Mouse (Mus musculus) retina, embryonic 14.5 days (tissue): ENCODE measurements at regions not wholly inside any gene's neighbourhood (a gene's known extent, or its start where the extent isn't known, plus 50 kb on each side); places are given as distances from the start of the nearest gene placed in this dataset.

Experiments used
- DNase-seq: peaks from one replicate; pipeline ENCODE4 v3.0.0-alpha.2; 2015; ENCODE audit warnings: low spot score

DNA sequence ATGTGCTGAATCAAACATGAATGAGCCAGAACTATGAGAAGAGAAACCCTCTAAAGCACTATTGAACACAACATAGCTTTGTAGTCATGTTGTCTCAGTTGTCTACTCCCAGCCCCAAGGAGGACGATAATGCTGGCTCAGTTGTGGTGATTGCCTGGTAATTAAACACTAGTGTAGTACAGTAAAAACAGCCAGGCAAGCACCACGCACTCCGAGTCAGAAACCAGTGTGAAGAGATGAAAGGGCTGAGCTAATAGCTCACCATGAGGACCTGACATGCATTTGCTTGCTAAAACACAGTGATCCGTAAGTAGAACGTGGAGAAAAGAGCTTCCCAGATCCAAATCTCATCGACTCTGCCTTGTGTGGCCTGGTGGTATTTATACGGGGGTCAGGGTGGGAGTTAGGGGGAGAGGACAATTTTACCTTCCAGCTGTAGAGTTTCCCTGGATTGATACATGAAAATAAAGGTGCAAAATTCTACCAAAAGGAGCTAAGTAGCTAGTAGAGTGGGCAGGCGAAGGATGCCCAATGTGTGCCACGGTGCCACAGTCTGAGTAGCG lies 80.0 kb upstream of the Otx2 start:
- peak; percentile 26 for DNase-seq

DNA sequence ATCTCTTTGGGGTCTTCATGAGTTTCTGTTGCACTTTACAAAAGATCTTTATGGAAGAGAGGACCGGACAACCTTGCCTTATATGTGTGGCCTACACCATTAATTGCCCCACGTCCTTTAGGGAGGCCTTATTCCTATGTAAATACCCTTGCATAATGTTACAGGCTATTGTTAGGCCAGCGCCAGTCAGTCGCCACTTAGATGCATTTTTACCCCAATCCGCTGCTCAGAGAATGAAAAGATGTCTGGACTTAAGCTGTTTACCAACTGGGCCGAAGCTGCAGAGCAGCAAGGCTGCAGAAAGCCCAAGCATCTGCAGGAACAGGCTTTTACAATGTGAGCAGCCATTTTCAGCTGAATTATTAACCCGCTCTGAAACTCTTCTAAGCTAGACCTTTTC lies 79.5 kb upstream of the Otx2 start:
- no peak for DNase-seq

DNA sequence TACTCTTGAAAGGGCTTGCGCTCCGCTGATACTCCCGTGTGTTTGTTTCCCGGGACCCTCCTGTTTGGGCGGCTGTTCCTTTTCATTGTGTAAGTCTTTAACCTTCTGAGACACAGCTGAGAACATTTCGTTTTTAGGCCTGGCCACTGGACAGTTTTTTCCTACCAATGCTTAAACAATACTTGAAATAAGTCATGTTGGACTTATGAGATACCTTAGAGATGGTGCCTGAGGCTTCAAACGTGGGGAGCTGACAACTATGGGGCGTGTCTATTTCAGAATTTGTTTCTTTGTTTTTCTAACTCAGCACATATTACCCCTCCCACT lies 78.9 kb upstream of the Otx2 start:
- DNase-seq, result no peak

DNA sequence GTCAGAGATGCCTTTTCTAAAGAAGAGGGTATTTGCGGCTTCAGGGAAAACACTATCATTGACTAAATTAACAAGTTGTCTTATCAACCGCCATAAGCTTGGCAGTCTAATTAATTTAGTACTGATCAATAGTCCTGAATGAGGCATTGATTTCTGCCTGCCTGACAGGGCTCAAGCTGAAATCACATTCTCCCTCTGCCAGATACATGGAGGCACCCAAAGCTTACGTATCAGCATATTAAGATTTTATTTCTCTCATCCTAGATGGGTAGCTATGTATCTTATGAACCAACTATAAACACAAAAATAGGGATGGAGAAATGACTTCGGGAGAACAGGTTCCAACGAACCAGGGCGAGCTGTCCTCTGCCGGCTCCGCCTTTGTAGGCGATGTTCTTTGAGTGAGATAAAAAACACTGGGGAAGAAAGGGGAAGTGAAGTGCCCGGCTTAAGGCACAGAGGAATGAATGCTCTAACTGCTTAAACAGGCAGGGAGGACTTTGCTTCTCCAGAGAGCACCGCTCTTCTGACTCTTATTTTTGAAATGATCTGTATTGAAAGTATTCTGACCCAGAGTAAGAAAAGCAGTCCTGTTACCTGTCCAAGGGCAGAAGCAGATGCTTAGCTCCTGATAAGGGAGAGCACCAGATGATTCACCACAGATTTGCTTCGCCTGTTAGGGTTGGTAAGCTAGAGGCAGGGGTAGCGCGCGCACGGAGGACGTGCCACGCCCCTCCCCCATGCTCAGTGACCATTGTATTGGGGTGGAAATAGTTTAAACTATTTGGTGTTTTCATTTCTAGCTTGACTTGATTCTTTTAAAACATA lies 78.3 kb upstream of the Otx2 start:
- peak; percentile 31 for DNase-seq

DNA sequence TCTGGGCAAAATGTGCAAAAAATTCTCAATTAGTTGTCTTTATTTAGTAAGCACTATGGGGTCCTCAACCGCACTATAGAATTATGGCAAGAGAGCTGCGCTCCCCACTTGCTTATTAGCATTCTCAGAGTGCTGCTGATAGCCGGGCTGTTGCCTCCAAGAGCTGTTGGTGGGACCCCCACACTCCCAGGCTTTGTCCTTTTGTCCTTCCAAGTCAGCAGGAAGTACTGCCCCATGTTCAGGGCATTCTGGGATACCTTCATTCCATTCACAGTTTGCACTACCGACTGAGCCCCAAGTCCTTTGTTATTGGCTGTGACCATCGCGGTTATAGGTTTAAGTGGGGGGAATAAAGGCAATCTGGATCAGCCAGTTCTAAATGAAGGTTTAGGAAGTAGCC lies 77.4 kb upstream of the Otx2 start:
- DNase-seq, result no peak

DNA sequence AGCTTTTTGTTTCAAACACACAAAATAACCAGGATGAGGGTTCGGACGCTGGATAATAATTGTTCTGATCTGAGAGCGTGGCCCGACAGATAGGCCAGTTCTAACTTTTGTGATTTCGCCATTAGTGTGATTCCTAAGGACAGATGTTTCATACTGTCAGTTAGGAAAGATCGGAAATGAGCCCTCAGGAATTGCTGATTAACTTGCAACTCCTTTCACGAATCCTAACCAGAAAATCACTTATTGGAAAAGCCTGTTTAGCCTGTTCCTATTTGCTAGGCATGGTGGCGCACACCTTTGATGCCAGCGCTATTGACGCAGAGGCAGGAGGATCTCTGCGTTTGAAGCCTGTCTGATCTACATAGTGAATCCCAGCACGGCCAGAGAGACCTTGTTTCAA lies 75.4 kb upstream of the Otx2 start:
- no peak for DNase-seq

DNA sequence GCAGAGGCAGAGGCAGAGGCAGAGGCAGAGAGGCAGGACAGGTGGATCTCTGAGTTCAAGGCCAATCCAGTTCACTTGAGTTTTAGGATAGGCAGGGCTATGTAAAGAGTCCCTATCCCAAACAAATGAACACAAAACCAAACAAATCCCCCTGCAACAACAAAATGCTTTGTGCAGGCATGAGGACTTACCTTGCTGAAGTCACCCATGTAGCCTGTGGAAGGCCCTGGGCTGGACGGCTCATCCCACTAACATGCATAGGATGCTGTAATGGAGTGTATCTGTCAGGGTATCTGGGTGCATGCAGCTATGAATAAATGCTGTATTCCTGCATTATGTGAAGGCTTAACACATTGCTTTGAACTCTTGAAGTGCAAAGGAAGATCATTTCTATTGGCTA lies 74.3 kb upstream of the Otx2 start:
- DNase-seq, result no peak

DNA sequence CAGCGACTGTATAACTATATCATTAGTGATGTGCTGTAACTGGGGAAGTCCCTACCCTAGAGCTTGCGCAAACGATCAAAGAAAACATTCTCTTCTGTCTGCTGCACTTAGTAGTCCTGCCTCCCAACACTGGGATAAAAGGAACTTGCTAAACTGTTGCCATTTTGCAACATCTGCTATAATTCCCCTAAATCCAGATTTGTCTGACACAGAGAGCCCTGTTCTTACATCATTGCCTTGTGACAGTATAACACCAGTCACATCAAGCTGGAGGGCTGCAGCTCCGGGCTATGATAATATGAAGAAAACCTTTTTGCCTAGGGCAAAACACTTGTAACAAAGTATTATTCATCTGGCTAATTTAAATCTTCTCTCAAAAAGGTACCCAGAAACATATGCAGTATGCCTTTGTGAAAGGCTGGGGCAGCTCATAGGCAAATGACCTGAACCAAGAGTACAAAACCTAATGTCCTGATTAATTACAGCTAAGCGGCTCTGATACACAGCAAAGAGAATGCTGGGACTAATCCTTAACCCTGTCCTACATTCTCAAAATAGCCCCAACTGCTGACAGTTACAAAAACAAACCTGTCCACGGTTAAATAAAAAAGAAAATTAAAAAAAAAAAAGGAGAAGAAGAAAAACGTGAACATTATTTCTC lies 67.5 kb upstream of the Otx2 start:
- DNase-seq, result peak; percentile 75

DNA sequence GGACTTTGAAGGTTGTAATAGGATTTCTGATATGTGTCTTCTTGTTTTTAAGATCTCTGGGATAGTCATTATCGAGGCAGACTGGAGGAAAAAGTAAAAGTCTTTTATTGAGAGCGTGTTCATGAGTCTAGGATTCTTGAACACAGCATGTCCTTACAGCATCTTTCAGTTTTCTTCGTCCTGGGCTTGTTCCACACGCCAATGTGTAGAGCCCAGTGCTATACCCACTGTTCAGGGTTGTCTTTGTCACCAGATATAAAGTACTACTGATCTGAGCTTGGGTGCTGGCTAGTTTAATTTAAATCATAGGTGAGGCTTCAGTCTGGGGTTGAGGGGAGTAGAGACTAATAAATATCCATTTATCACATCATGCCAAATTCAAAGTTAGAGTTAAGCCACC lies 65.5 kb upstream of the Otx2 start:
- DNase-seq, result no peak

DNA sequence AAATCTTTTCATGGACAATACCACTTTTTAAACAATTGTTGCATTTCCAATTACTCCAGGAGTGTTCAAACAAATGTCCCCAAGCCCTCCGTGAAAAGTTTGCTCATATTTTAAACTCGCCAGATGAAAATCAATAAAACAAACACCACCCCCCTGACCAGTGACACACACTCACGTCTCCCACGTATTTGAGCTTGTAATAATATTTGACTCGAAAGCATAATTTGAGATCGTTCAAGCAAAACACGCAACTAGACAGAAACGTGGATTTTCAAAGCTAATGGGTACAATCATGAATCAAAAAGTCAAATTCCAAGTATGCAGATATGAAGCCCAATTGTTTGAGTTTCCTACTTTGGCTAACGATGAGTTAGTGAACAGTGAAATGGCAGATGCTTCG lies 65.0 kb upstream of the Otx2 start:
- DNase-seq, result no peak

DNA sequence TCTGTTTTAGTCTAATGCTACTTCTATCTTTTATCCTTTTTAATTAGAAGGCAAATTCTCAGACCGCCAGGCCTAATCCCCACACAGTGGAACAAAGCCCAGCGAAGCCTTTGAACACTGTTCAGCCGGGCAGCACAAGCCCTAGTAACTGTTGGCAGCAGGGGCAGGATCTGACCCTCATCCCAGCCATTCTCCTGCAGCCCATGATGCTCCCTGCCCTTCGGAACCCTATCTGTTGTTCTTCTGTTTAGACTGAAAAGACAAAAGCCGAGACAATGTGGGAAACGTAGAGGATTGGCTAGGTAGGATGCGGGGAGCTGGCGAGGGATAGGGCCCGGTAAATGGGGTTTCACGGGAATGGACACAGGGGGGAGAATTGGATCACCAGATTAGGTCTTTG lies 64.6 kb upstream of the Otx2 start:
- DNase-seq, result peak; percentile 56

DNA sequence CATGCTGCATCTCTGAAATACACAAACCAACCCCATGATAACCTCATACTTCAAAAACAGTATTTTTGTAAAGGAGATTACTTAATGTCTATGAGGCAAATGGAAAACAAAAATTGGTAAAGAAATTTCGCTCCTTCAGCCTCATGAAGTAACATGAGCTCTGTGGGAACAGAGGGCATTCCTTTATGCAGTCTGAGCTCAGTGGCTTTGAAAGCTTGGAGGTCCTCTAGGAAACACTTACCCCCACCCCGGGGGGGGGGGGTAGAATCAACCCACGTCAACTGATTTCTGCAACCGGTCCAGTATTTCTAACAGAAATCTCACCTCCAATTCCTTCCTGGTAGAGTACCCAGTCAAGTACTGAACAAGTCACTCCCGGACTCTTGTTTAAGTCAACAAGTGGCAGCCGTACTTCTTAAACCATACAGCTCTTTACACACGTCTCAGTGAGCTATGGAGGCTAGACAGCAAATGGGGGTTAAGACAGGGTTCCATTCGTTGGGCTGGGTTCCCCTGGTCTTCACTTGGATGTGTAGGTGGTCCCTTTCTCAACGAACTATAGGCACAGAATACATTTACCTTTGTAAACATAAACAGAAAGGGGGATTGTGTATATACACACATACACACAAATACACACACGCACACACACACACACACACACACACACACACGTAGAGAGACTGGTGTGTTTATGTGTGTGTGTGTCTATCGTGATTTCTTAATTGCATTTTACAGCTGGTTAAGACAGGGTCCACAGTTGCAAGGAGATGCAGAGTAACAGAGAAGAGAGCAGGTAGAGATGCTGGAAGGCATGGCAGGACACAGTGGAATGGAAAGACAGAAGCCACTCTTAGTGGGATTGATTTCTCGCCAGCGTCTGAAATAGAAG lies 63.6 kb upstream of the Otx2 start:
- no peak for DNase-seq

DNA sequence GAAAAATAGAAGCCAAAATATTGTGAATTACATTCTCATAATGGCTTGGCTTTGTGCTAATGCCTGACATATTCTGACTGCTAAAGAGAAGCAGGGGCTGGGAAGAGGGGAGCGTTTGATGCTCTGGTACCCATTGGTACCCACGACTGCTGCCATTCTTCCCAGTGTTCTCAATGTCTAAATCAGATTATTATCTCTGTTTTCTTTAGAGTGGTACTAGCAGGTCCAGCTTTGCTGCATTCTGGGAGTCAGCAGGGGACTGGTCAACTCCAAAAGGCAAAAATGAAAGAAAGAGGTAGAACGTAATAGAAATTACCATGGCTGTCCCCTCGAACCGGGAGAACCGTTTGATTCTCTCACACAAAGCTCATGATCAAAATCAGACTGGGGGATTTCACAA lies 62.6 kb upstream of the Otx2 start:
- DNase-seq, result no peak

DNA sequence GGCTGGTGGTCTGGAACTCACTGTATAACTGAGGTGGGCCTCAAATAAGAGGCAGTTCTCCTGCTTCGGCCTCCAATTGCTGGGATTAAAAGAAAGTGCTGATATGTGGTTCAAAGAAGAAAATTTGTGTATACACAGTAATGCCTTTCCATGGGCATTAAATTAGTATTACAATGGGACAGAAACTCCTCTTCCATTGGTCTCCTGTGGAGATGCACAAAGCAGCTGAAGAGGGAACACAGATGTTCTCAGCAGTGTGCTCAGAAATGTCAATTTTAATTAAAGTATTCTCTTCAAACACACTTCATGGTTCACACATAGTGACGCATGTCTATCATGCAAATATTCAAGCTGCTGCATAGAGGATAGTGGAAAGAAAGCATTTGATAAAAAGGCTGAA lies 56.4 kb upstream of the Otx2 start:
- no peak for DNase-seq
